Mouse (Mus musculus): ENCODE results near the gene Man2c1.

GRCm38 (mm10) chr9:57082236-57082635 lies 48.3 kb upstream of the Man2c1 start:
- no peak for TF ChIP-seq POLR2A (IDR thresholded peaks at IDR 0.05; ENCODE audit: low read depth, low read length)
- no peak for TF ChIP-seq CTCF (IDR thresholded peaks at IDR 0.05; ENCODE audit: extremely low read depth, insufficient read length, insufficient replicate concordance, low read depth, low read length)

All from small intestine, adult 2 months (tissue).